Mouse (Mus musculus) 3134 (cell line): ENCODE measurements around the gene Leng1.

Experiments
- DNase-seq: peaks from one replicate; pipeline ENCODE4 v3.0.0-alpha.2; 2011; ENCODE audit warnings: low spot score; ENCODE audit not compliant: insufficient read length; ENCODE audit errors: extremely low read depth

The Leng1 gene

DNA sequence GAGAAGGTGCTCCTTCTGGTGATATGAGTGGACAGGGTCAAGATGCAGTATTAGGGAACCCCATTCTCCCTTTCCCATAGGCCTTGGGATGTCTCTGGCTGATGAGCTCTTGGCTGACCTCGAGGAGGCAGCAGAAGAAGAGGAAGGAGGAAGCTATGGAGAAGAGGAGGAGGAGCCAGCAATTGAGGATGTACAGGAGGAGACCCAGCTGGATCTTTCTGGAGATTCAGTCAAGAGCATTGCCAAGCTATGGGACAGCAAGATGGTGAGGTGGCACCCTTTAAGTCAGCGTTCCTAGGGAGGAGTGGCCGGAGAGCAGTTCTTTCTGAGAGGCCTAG is 35.2 kb downstream of the Leng1 start:
- DNase-seq, result no peak

DNA sequence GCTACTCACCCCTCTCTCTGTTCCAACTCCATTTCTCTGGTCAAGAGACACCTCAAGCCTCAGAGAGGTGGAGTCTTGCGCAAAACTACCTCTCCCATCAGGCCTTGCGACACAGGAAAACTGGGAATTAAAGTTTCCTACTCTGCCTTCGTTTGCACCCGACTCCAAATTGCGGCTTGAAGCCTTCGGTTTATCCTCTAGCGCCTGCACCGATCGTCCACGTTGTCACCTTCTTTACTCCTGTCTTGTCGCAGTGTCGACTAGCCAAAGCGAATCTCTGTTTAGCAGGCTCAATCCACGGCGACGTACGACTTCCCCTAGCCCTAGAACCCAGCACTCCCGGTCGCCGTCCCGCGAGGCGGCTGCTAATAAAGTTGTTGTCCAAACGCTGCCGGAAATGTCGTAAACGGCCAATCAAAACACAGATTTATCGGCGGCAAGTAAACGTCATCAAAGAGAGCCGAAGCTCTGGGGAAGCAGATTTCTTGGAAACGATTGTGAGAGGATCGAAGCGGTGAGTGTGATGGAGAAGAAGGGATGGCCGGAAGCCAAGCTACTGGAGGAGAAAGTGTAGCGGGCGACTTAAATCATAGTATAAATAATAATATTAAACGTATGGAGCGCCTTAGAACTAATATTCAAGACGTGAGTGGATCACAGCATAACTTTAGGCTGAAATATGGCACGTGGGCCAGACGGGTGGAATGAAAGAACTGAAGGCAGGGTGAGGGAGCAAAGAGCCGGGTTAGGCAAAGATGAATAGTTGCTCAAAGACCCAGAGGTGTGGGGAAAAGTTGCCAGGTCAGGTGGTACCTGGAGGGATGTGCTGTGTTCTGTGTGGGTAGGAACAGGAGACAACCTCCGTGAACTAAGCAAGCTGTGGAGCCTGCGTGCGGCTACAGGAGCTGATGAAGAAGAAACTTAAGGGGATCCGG is 35.8 kb downstream of the Leng1 start, which contains the start of the genes Tfpt and Prpf31:
Tfpt (minus strand) TSS at position 387 of the 935 bp plus-strand sequence.
Prpf31 (plus strand) TSS at position 443 of the 935 bp plus-strand sequence.
- peak; percentile 89 for DNase-seq

DNA sequence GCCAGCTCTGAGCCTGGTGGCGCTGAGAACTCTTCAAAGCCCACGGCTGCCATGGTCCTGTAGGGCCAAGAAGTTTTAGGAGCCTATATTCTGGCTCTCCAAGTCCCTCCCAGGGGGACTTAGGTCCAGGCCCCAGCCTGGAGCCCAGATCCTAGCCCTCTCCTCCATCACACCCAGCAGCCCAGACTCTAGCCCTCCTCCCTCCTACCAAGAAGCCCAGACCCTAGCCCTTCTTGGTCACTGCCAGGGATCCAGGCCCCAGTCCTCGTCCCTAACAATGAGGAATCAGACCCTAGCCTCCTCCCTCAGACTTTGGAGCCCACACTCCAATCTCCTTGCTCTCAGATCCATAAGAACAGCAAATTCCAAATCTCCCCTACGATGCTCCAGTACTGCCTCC is 36.6 kb downstream of the Leng1 start:
- DNase-seq, result no peak

DNA sequence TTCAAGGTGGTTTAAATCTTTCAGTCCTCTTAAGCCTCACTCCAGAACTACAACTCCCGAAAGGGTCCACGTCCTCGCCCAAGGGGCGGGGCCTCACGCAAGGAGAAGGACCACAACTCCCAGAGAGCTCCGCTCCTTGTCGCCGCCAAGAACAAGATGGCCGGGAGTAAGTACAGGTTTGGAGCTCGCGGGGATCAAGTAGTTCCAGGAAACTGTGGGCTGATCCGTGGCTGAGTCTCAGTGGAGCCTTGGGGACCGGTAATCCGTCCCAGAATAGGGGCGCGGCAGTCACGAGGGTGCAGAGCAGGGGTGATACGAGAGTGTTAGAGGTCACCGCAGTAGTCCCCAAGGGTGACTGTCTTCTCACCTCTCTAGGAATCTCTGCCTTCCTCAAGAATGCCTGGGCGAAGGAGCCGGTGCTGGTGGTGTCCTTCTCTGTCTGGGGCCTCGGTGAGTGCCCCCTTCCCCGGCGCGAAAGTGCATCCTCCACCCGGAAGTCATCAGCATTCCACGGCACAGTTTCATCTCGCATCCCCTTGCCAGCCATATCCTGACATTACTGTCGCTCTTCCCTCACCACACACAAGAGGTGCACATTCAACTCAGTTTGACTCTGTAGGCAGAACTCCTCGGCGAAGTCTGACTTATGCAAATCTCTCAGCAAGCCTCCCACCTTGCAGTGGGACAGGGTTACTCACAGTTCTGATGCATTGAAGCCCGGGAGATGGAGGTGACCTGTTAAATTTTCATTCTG is 48.2 kb downstream of the Leng1 start, which contains the start of gene Ndufa3:
Ndufa3 (plus strand) TSS at position 132 of the 754 bp plus-strand sequence.
- peak; percentile 83 for DNase-seq

DNA sequence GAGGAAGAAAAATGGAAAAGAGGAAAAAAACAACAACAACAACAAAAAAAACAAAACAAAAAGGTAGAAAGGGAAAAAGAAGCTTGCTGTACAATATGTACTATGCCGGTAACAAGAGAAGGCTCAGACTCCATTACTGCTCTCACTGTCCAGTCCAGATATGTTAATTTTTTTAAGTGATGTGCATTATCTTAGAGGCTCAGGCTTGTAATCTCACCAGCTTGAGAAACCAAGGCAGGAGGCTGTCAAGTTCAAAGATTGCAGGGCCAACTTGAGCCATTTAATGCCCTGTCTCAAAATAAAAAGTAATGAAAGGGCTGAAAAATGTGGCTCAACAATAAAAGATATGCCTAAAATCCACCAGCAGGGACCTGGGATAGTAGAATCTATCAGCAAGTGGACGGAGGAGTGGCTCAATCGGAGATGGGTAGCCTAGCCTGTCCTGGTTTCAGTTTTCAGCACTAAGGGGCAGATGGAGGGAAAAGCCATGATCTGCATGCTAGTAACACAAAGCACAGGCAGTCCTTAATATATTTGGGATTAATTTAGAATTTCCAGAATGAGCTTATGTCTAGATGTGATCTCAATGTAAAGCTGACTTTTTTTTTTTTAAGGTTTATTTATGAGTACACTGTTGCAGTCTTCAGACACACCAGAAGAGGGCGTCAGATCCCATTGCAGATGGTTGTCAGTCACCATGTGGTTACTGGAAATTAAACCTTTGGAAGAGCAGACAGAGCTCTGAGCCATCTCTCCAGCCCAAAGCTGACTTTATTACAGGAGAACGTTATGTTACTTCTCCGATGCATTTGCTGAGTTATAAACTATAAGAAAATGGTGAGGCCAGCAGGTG is 49.0 kb downstream of the Leng1 start:
- no peak for DNase-seq

DNA sequence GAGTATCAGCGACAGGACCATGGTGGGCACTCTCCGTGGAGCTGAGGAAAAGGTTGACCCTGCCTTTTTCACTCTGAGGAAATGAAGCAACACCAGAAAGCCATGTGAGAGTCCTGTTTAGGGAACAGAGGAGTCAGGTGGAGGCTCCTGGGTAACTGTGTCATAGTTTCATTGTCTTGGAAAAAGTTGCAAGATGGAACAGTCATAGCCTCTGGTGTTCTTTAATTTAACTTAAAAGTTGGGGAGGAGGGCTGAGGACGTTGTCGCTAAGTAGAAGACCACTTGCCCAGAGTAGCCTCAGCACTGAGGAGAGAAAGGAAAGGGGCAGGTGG is 49.6 kb downstream of the Leng1 start, which contains the start of gene Oscar:
Oscar (minus strand) TSS at position 101 of the 332 bp plus-strand sequence.
- no peak for DNase-seq

DNA sequence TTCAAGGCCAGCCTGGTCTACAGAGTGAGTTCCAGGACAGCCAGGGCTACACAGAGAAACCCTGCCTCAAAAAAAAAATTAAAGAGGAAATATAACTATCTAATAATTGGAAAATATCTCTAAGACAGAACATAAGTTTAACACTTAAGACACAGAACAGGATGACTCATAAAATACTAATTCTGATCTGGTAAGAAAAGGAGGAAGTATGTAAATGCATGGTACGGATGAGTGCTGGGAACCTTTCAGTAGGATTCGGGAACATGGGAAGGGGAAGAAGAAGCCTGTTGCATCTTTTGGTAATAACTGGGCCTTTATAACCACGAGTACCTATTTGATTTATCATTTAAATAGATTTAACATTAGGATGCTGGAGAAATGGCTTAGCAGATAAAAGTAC is 51.6 kb downstream of the Leng1 start:
- DNase-seq, result no peak

DNA sequence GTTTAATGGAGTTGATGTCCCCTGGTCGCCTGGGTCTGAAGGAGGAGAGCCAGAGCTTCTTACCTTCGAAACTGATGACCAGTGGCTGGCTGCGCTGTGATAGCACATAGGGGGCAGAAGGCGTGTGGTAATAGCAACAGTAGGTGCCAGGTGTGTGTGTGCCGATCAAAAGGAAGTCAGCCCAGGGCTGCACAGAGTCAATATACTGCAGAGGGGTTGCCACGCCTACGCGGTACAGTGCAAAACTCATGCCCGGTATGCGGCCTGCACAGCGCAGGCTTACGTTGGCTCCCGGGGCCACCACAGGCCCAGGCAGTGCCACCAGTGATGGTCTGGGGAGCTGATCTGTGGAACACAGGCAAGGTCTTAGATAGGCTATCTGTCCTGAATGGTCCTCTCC is 54.6 kb downstream of the Leng1 start:
- DNase-seq, result no peak

DNA sequence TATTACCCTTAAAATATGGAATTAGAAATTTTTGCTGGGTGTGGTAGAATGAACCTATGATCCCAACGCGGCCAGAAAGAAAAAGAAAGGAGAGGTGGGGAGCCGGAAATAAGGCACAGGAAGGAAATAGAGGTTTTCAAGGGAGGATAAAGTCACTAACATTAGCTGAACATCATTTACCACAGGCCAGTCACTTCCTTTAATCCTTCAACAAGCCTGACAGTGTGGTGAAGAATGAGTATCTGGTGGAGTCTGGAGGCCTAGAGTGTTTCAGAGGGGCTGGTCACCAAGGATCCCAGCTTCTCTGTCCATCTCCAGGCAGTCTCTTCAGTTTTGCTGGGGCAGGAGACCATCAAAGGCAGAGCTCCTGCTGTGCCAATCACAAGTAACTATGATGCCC is 55.2 kb downstream of the Leng1 start:
- no peak for DNase-seq
